Mouse (Mus musculus): Measurements from ENCODE around the gene Yars. TPM values are rescaled to one million over a fixed set of nuclear protein-coding genes. Genes with fewer than 3 reads are reported as not detected.

Yars gene
- polyA plus RNA-seq, 1 experiment: 72.5 TPM

- peak in 1 of 2 experiments; percentile 22 for DNase-seq (ENCODE audit: extremely low spot score in 1 of 2, low spot score in 1 of 2)
These were observed 1.4 kb upstream of the Yars start for GRCm38 (mm10) chr4:129188041-129188659.

GRCm38 (mm10) chr4:129188803-129189541, 588 bp upstream of the Yars start:
- DNase-seq (ENCODE audit: extremely low spot score in 1 of 2, low spot score in 1 of 2): peak in 1 of 2 experiments; percentile 47

- no peak for DNase-seq (ENCODE audit: extremely low spot score in 1 of 2, low spot score in 1 of 2)
These were observed 978 bp downstream of the Yars start for GRCm38 (mm10) chr4:129190538-129190937.

GRCm38 (mm10) chr4:129191691-129192090, 2.1 kb downstream of the Yars start:
- DNase-seq (ENCODE audit: extremely low spot score in 1 of 2, low spot score in 1 of 2): no peak

GRCm38 (mm10) chr4:129194280-129194679, 4.7 kb downstream of the Yars start:
- no peak for DNase-seq (ENCODE audit: extremely low spot score in 1 of 2, low spot score in 1 of 2)

- no peak for DNase-seq (ENCODE audit: extremely low spot score in 1 of 2, low spot score in 1 of 2)
These were observed 8.0 kb downstream of the Yars start for GRCm38 (mm10) chr4:129197514-129197913.

GRCm38 (mm10) chr4:129204655-129205054, 15.1 kb downstream of the Yars start:
- peak in 1 of 2 experiments; percentile 68 for DNase-seq (ENCODE audit: extremely low spot score in 1 of 2, low spot score in 1 of 2)

GRCm38 (mm10) chr4:129206792-129207191, 17.2 kb downstream of the Yars start:
- no peak for DNase-seq (ENCODE audit: extremely low spot score in 1 of 2, low spot score in 1 of 2)

GRCm38 (mm10) chr4:129209504-129209903, 19.9 kb downstream of the Yars start:
- no peak for DNase-seq (ENCODE audit: extremely low spot score in 1 of 2, low spot score in 1 of 2)

GRCm38 (mm10) chr4:129211461-129211860, 21.9 kb downstream of the Yars start:
- DNase-seq (ENCODE audit: extremely low spot score in 1 of 2, low spot score in 1 of 2): no peak

GRCm38 (mm10) chr4:129212486-129212885, 22.9 kb downstream of the Yars start:
- DNase-seq (ENCODE audit: extremely low spot score in 1 of 2, low spot score in 1 of 2): peak in 1 of 2 experiments; percentile 39

GRCm38 (mm10) chr4:129218569-129219175, 29.1 kb downstream of the Yars start:
- no peak for DNase-seq (ENCODE audit: extremely low spot score in 1 of 2, low spot score in 1 of 2)

GRCm38 (mm10) chr4:129219198-129219597, 29.6 kb downstream of the Yars start:
- no peak for DNase-seq (ENCODE audit: extremely low spot score in 1 of 2, low spot score in 1 of 2)

- no peak for DNase-seq (ENCODE audit: extremely low spot score in 1 of 2, low spot score in 1 of 2)
These were observed 31.0 kb downstream of the Yars start for GRCm38 (mm10) chr4:129220376-129221089.

GRCm38 (mm10) chr4:129221097-129222010, 31.8 kb downstream of the Yars start:
- no peak for DNase-seq (ENCODE audit: extremely low spot score in 1 of 2, low spot score in 1 of 2)

- DNase-seq (ENCODE audit: extremely low spot score in 1 of 2, low spot score in 1 of 2): no peak
These were observed 32.7 kb downstream of the Yars start for GRCm38 (mm10) chr4:129222019-129222925.

- no peak for DNase-seq (ENCODE audit: extremely low spot score in 1 of 2, low spot score in 1 of 2)
These were observed 34.1 kb downstream of the Yars start for GRCm38 (mm10) chr4:129223421-129224281.

GRCm38 (mm10) chr4:129225315-129225714, 35.8 kb downstream of the Yars start:
- no peak for DNase-seq (ENCODE audit: extremely low spot score in 1 of 2, low spot score in 1 of 2)
